Comparison of ENCODE assay signal across 23 mouse cellular contexts in the genomic region with DNA sequence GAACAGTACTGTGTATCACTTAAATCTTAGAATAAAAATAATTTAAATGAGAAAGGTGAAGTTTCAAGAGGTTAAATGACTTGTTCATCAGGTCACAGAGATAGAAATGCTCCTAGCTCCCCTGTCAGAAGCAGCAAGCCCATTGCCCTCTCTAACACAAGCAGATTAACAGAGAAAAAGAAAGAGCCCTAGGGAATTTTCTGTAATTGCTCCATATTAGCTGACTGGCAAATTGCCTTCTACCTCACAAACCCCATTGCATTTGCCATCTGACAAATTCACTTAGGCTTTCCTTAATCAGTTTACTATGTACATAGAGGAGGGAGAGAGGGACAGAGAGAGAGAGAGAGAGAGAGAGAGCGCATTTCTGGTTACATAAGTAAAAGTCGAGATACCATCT. TPM values are rescaled to one million over a fixed set of nuclear protein-coding genes. Genes with fewer than 3 reads are reported as not detected.
DNase-seq lines count a peak whose midpoint lies in the region; ATAC-seq lines count a peak whose summit lies in the region.
"Had no signal": no experiment of that assay in that cellular context is flagged by ENCODE, and none has a peak within 500 bp of the region (broad histone marks: within the 10 kb centered on the region; RNA-seq: fewer than 3 reads in every experiment).

No protein-coding gene starts in this region.

- H3K4me1 ChIP-seq in midbrain, embryonic 11.5 days (ENCODE audit: control insufficient read depth, insufficient read depth, low read length), result no peaks in the 10 kb centered on the region
- no peaks in the 10 kb centered on the region for H3K4me1 ChIP-seq in midbrain, embryonic 10.5 days
- H3K4me1 ChIP-seq in hindbrain, embryonic 14.5 days (replicated peaks; ENCODE audit: control insufficient read depth, insufficient read depth, low read length), result no peaks in the 10 kb centered on the region
- H3K4me1 ChIP-seq: limb, embryonic 12.5 days; liver, embryonic 15.5 days had no signal

- H3K27ac ChIP-seq in midbrain, embryonic 11.5 days (ENCODE audit: low read depth, low read length), result no peak overlapping the region
- no peak overlapping the region for H3K27ac ChIP-seq in midbrain, embryonic 10.5 days (replicated peaks)
- no peak overlapping the region for H3K27ac ChIP-seq in hindbrain, embryonic 14.5 days
- H3K27ac ChIP-seq: left cerebral cortex, adult 2 months; limb, embryonic 12.5 days; liver, embryonic 15.5 days had no signal

- H3K9me3 ChIP-seq in midbrain, embryonic 11.5 days (ENCODE audit: control insufficient read depth, low read length), result no peaks in the 10 kb centered on the region
- no peaks in the 10 kb centered on the region for H3K9me3 ChIP-seq in midbrain, embryonic 10.5 days (replicated peaks)
- H3K9me3 ChIP-seq in hindbrain, embryonic 14.5 days (ENCODE audit: control insufficient read depth, low read length), result no peaks in the 10 kb centered on the region
- H3K9me3 ChIP-seq: limb, embryonic 12.5 days; liver, embryonic 15.5 days had no signal

- H3K27me3 ChIP-seq in midbrain, embryonic 11.5 days (ENCODE audit: control insufficient read depth, insufficient read depth, low read length), result no peaks in the 10 kb centered on the region
- H3K27me3 ChIP-seq in midbrain, embryonic 10.5 days (ENCODE audit: low read depth, poor library complexity, severe bottlenecking), result no peaks in the 10 kb centered on the region
- no peaks in the 10 kb centered on the region for H3K27me3 ChIP-seq in hindbrain, embryonic 14.5 days (ENCODE audit: control insufficient read depth, insufficient read depth, low read length)
- H3K27me3 ChIP-seq: limb, embryonic 12.5 days; liver, embryonic 15.5 days had no signal

- H3K4me3 ChIP-seq in midbrain, embryonic 11.5 days (ENCODE audit: low read depth, low read length), result no peak overlapping the region
- H3K4me3 ChIP-seq in midbrain, embryonic 10.5 days, result no peak overlapping the region
- no peak overlapping the region for H3K4me3 ChIP-seq in hindbrain, embryonic 14.5 days (replicated peaks; ENCODE audit: low read length)
- H3K4me3 ChIP-seq: left cerebral cortex, adult 2 months; limb, embryonic 12.5 days; liver, embryonic 15.5 days; myocyte had no signal

- no peak overlapping the region for H3K9ac ChIP-seq in midbrain, embryonic 11.5 days (ENCODE audit: low read length)
- no peak overlapping the region for H3K9ac ChIP-seq in hindbrain, embryonic 14.5 days
- H3K9ac ChIP-seq: limb, embryonic 12.5 days; liver, embryonic 15.5 days; lung, embryonic 14.5 days had no signal

- H3K36me3 ChIP-seq in midbrain, embryonic 11.5 days (ENCODE audit: control insufficient read depth, insufficient read depth, low read length), result no peaks in the 10 kb centered on the region
- H3K36me3 ChIP-seq in midbrain, embryonic 10.5 days, result no peaks in the 10 kb centered on the region
- H3K36me3 ChIP-seq in hindbrain, embryonic 14.5 days (replicated peaks; ENCODE audit: control insufficient read depth, insufficient read depth), result no peaks in the 10 kb centered on the region
- H3K36me3 ChIP-seq: limb, embryonic 12.5 days; liver, embryonic 15.5 days had no signal

- WGBS in midbrain, embryonic 11.5 days, result 90% methylated on average over 2 of the region's 2 CpGs
- WGBS in midbrain, embryonic 10.5 days, result 83% methylated on average over 2 of the region's 2 CpGs
- 63% methylated on average over 2 of the region's 2 CpGs for WGBS in hindbrain, embryonic 14.5 days

- no peak overlapping the region for H3K4me2 ChIP-seq in midbrain, embryonic 11.5 days
- no peak overlapping the region for H3K4me2 ChIP-seq in hindbrain, embryonic 14.5 days (replicated peaks)
- H3K4me2 ChIP-seq: heart, embryonic 11.5 days; limb, embryonic 12.5 days; liver, embryonic 15.5 days; lung, embryonic 14.5 days had no signal

- DNase-seq in midbrain, embryonic 11.5 days (ENCODE audit: low spot score, missing footprints), result peak; percentile 54
- DNase-seq in midbrain, embryonic 10.5 days (ENCODE audit: low spot score), result no peak
- peak; percentile 39 for DNase-seq in retina, postnatal 1 day
- no peak for DNase-seq in retina, embryonic 14.5 days (ENCODE audit: low spot score)
- DNase-seq in hindbrain, embryonic 14.5 days (ENCODE audit: low spot score), result peak; percentile 55
- DNase-seq in layer of hippocampus, adult 11-12 months (ENCODE audit: low spot score), result no peak
- DNase-seq: adrenal gland, postnatal 25 days; cerebellum, adult 18-20 months; cerebellum, postnatal 10 days; gastrocnemius, postnatal 36 days; heart, adult 18-20 months; heart, postnatal 36 days; kidney, postnatal 14 days; lung, embryonic 14.5 days; lung, postnatal 14 days had no signal

- ATAC-seq in midbrain, embryonic 11.5 days (ENCODE audit: low FRiP score), result peak; percentile 38; the same call in 1 of the 2 replicates
- ATAC-seq in hindbrain, embryonic 14.5 days (ENCODE audit: low FRiP score), result peak; percentile 85
- ATAC-seq in monocyte, adult 5-6 weeks (replicated peaks; ENCODE audit: insufficient number of reproducible peaks, low FRiP score, low TSS enrichment, poor library complexity, severe bottlenecking), result no peak
- ATAC-seq: forebrain, embryonic 14.5 days; intestine, postnatal 0 days had no signal

RNA-seq across cellular contexts. Expression of a gene that starts 18.1 kb away (rescaled TPM):
- polyA plus RNA-seq in midbrain, embryonic 11.5 days (2014; fragmentation: Nextera tagmentation; extraction: Ambion mirVana), result 42.5 and 46.4 TPM in 2 replicates
- polyA plus RNA-seq in midbrain, embryonic 10.5 days (2016; fragmentation: Nextera tagmentation; extraction: Ambion mirVana), result 31.5 and 36.0 TPM in 2 replicates
- polyA plus RNA-seq in hindbrain, embryonic 14.5 days (2014; fragmentation: Nextera tagmentation; extraction: Ambion mirVana), result 37.3 and 39.0 TPM in 2 replicates
- total RNA-seq in monocyte, adult 5-6 weeks (2017), result 56.5 to 67.3 TPM (median 57.6 TPM) in 3 replicates

Comparison
In these comparisons a context has a peak if more than half of its experiments do, and no peak if none do; other contexts are left out.
1. DNase-seq: peak in midbrain, embryonic 11.5 days (single experiment), retina, postnatal 1 day (single experiment) and hindbrain, embryonic 14.5 days (single experiment); none in midbrain, embryonic 10.5 days (single experiment), retina, embryonic 14.5 days (single experiment) and layer of hippocampus, adult 11-12 months (single experiment).